Mouse (Mus musculus) retina, embryonic 14.5 days (tissue): ENCODE measurements at regions not wholly inside any gene's neighbourhood (a gene's known extent, or its start where the extent isn't known, plus 50 kb on each side); places are given as distances from the start of the nearest gene placed in this dataset.

Experiments
- DNase-seq: peaks from one replicate; pipeline ENCODE4 v3.0.0-alpha.2; 2015; ENCODE audit warnings: low spot score

DNA sequence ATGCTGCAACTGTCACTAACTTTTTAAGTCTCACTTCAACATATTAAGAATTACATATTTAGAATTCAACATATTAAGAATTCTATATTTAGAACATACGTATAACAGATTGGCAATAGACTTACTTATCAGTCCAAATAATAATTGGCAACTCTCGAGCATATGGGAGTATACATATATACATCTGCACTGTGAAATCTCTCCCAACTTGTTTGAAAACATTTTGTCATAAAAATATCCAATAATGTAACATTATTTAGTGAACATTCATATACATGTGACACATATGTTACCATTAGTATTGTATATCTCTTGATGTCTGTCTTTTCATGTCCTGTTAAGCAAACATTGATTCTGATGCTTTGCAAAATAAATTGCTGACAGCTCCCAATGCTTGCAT lies 768.8 kb upstream of the Cdh18 start:
- no peak for DNase-seq

DNA sequence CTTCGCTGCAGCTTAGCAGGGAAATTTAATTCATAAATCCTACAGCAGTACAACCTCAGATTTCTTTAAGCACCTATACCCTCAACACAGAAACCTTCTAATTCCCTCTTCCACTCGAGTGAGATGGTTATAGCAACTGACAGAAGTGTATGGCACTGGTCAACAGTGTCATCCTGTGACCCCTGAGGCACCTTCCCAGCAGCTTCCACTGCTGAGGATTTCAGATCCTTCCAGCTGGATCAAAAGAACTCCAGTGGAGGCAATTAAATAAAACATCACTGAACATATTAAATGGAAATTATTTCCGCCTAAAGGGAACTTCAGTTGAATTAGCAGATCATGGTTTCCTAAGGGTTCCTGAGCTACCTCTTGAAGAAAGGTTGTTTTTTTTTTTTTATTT lies 768.1 kb upstream of the Cdh18 start:
- peak; percentile 77 for DNase-seq
